Mouse (Mus musculus) myocyte (in vitro differentiated cells): ENCODE data around the gene Adat3.
"Not testable (repeated sequence)": the region's sequence is repeated elsewhere in the genome, so short reads cannot be mapped to it uniquely, and the experiment has no call there.

Experiments
- CEBPB ChIP-seq: IDR thresholded peaks from 2 replicates; pipeline ENCODE4 v1.6.1; 2011; ENCODE audit warnings: mild to moderate bottlenecking, moderate library complexity; ENCODE audit not compliant: poor library complexity, insufficient read depth, severe bottlenecking
- MAX ChIP-seq: IDR thresholded peaks from one replicate; pipeline ENCODE4 v1.6.1; 2011; ENCODE audit warnings: low read depth, mild to moderate bottlenecking, control low read depth
- MYOD1 ChIP-seq, 3 experiments: IDR thresholded peaks; one replicate each; pipeline ENCODE4 v1.6.1; 2011; ENCODE audit warnings: control low read depth in 2 of 3, low read depth in 2 of 3, mild to moderate bottlenecking in 2 of 3, moderate library complexity in 1 of 3; ENCODE audit not compliant: insufficient read length in 2 of 3, control insufficient read depth in 1 of 3
- MYOG ChIP-seq, 3 experiments: IDR thresholded peaks; one replicate each; pipeline ENCODE4 v1.6.1; 2011; ENCODE audit warnings: control low read depth in 2 of 3, low read depth in 2 of 3, mild to moderate bottlenecking in 2 of 3; ENCODE audit not compliant: insufficient read length in 2 of 3, control insufficient read depth in 1 of 3, insufficient read depth in 1 of 3
- POLR2A ChIP-seq: IDR thresholded peaks from one replicate; pipeline ENCODE4 v1.6.1; 2011; ENCODE audit warnings: low read depth, mild to moderate bottlenecking, control low read depth, moderate library complexity; ENCODE audit not compliant: insufficient read length
- POLR2AphosphoS2 ChIP-seq: IDR thresholded peaks from one replicate; pipeline ENCODE4 v1.6.1; 2011; ENCODE audit warnings: low read depth, control low read depth; ENCODE audit not compliant: insufficient read length
- REST ChIP-seq: IDR thresholded peaks from one replicate; pipeline ENCODE4 v1.6.1; 2011; ENCODE audit warnings: mild to moderate bottlenecking, control low read depth, moderate library complexity; ENCODE audit not compliant: insufficient read depth, insufficient read length
- TCF12 ChIP-seq: IDR thresholded peaks from one replicate; pipeline ENCODE4 v1.6.1; 2011; ENCODE audit warnings: mild to moderate bottlenecking, control low read depth; ENCODE audit not compliant: poor library complexity, insufficient read depth, severe bottlenecking
- TCF3 ChIP-seq: IDR thresholded peaks from one replicate; pipeline ENCODE4 v1.6.1; 2011; ENCODE audit warnings: low read depth, control low read depth; ENCODE audit not compliant: insufficient read length
- USF1 ChIP-seq: IDR thresholded peaks from one replicate; pipeline ENCODE4 v1.6.1; 2011; ENCODE audit warnings: low read depth, mild to moderate bottlenecking, control low read depth, moderate library complexity

- not testable (repeated sequence) for TF ChIP-seq POLR2A; MYOD1 (IDR thresholded peaks at IDR 0.05; ENCODE audit: control insufficient read depth in 1 of 3, insufficient read length in 2 of 3, low read depth in 2 of 3); TCF12; USF1; MAX; REST; TCF3; POLR2AphosphoS2; CEBPB; MYOG (IDR thresholded peaks at IDR 0.05; ENCODE audit: control insufficient read depth in 1 of 3, insufficient read depth in 1 of 3, insufficient read length in 2 of 3, low read depth in 2 of 3)
These were observed 3.0 kb downstream of the Adat3 start, which contains the start of gene Gm49322 for GRCm38 (mm10) chr10:80605721-80606120.
